Mouse (Mus musculus) MEL (cell line): Measurements from ENCODE around the gene Pnpla2. TPM values are rescaled to one million over a fixed set of nuclear protein-coding genes. Genes with fewer than 3 reads are reported as not detected.

Experiments used
- DNase-seq: peaks from one replicate; pipeline ENCODE4 v3.0.0; 2011; ENCODE audit warnings: low read depth, low spot score
- H3K27ac ChIP-seq: 2 replicates; pipeline ENCODE4 v1.5.1; 2012; ENCODE audit warnings: low read depth, mild to moderate bottlenecking, control low read depth, low read length, moderate library complexity; ENCODE audit not compliant: control insufficient read depth
- H3K27me3 ChIP-seq, 2 experiments: fragments of 150-350 bp in 1 of 2; sonication (generic) in 1 of 2; 2 replicates each; pipeline ENCODE4 v1.6.1; 2012; ENCODE audit warnings: low read length in 2 of 2, mild to moderate bottlenecking in 2 of 2, improper control_type of control experiment in 1 of 2, moderate library complexity in 1 of 2; ENCODE audit not compliant: insufficient read depth in 2 of 2, control insufficient read depth in 1 of 2
- H3K36me3 ChIP-seq, 2 experiments: 2 replicates each; pipeline ENCODE4 v1.6.1; 2012 to 2014; ENCODE audit warnings: low read length in 2 of 2, improper control_type of control experiment in 1 of 2, inconsistent platforms in 1 of 2, mild to moderate bottlenecking in 1 of 2; ENCODE audit not compliant: insufficient read depth in 2 of 2, control insufficient read depth in 1 of 2
- H3K4me1 ChIP-seq, 2 experiments: fragments of 150-350 bp in 1 of 2; sonication (generic) in 1 of 2; 2 replicates each; pipeline ENCODE4 v1.6.1; 2012; ENCODE audit warnings: low read length in 2 of 2, improper control_type of control experiment in 1 of 2, mild to moderate bottlenecking in 1 of 2; ENCODE audit not compliant: insufficient read depth in 2 of 2, control insufficient read depth in 1 of 2
- H3K4me3 ChIP-seq, 2 experiments: fragments of 150-350 bp in 1 of 2; sonication (generic) in 1 of 2; 2 replicates each; pipeline ENCODE4 v1.5.1; 2012; ENCODE audit warnings: low read depth in 2 of 2, low read length in 2 of 2, mild to moderate bottlenecking in 2 of 2, moderate library complexity in 2 of 2, control low read depth in 1 of 2, improper control_type of control experiment in 1 of 2; ENCODE audit not compliant: control insufficient read depth in 1 of 2, insufficient read depth in 1 of 2
- H3K79me2 ChIP-seq: 2 replicates; pipeline ENCODE4 v1.6.1; 2012; ENCODE audit warnings: mild to moderate bottlenecking, low read length, moderate library complexity; ENCODE audit not compliant: control insufficient read depth, poor library complexity, insufficient read depth
- H3K9ac ChIP-seq: 2 replicates; pipeline ENCODE4 v1.6.1; 2012; ENCODE audit warnings: low read depth, mild to moderate bottlenecking, control low read depth, low read length, moderate library complexity; ENCODE audit not compliant: control insufficient read depth, poor library complexity, severe bottlenecking
- H3K9me3 ChIP-seq: fragments of 150-350 bp; sonication (generic); replicated peaks from 2 replicates; pipeline ENCODE4 v1.6.1; 2012; ENCODE audit warnings: mild to moderate bottlenecking, low read length, improper control_type of control experiment, moderate library complexity; ENCODE audit not compliant: insufficient read depth
- CHD1 ChIP-seq: IDR thresholded peaks from 2 replicates; pipeline ENCODE4 v1.6.1; 2012; ENCODE audit warnings: low read depth, mild to moderate bottlenecking, inconsistent platforms, low read length, improper control_type of control experiment
- ELF1 ChIP-seq: IDR thresholded peaks from 2 replicates; pipeline ENCODE4 v1.6.1; 2014; ENCODE audit warnings: low read depth, mild to moderate bottlenecking, inconsistent platforms, low read length, improper control_type of control experiment, moderate library complexity
- GATA1 ChIP-seq: IDR thresholded peaks from 2 replicates; pipeline ENCODE4 v1.6.1; 2011; ENCODE audit warnings: low read depth, low read length, improper control_type of control experiment
- KAT2A ChIP-seq: conservative IDR thresholded peaks from 2 replicates; pipeline ENCODE4 v1.6.1; 2012; ENCODE audit warnings: low read depth, low read length, improper control_type of control experiment, inconsistent platforms
- MAFK ChIP-seq: IDR thresholded peaks from 2 replicates; pipeline ENCODE4 v1.6.1; 2011; ENCODE audit warnings: low read depth, mild to moderate bottlenecking, low read length, improper control_type of control experiment, borderline replicate concordance
- MAX ChIP-seq: IDR thresholded peaks from 2 replicates; pipeline ENCODE4 v1.6.1; 2011; ENCODE audit warnings: low read length, improper control_type of control experiment
- MEF2A ChIP-seq: IDR thresholded peaks from 2 replicates; pipeline ENCODE4 v1.6.1; 2014; ENCODE audit warnings: low read depth, mild to moderate bottlenecking, inconsistent platforms, low read length, improper control_type of control experiment; ENCODE audit not compliant: poor library complexity, insufficient replicate concordance, severe bottlenecking; ENCODE audit errors: extremely low read depth
- MYC ChIP-seq: IDR thresholded peaks from 2 replicates; pipeline ENCODE4 v1.6.1; 2011; ENCODE audit warnings: low read depth, mild to moderate bottlenecking, low read length, improper control_type of control experiment, moderate library complexity
- POLR2A ChIP-seq, 2 experiments: IDR thresholded peaks; 2 replicates each; pipeline ENCODE4 v1.6.1; 2011 to 2012; ENCODE audit warnings: low read length in 2 of 2, mild to moderate bottlenecking in 2 of 2, control low read depth in 1 of 2, improper control_type of control experiment in 1 of 2, low read depth in 1 of 2, moderate library complexity in 1 of 2; ENCODE audit not compliant: control insufficient read depth in 1 of 2, insufficient read depth in 1 of 2, poor library complexity in 1 of 2
- POLR2AphosphoS5 ChIP-seq: IDR thresholded peaks from 2 replicates; pipeline ENCODE4 v1.6.1; 2012; ENCODE audit warnings: low read depth, borderline replicate concordance, mild to moderate bottlenecking, inconsistent platforms, low read length, moderate library complexity, mixed read lengths
- RAD21 ChIP-seq: IDR thresholded peaks from 2 replicates; pipeline ENCODE4 v1.6.1; 2011; ENCODE audit warnings: mild to moderate bottlenecking, low read depth, low read length, improper control_type of control experiment
- SMC3 ChIP-seq: IDR thresholded peaks from 2 replicates; pipeline ENCODE4 v1.6.1; 2011; ENCODE audit warnings: low read depth, low read length, improper control_type of control experiment
- TBP ChIP-seq: IDR thresholded peaks from 2 replicates; pipeline ENCODE4 v1.8.0; 2011; ENCODE audit warnings: low read depth, low read length, improper control_type of control experiment
- TCF12 ChIP-seq: IDR thresholded peaks from 2 replicates; pipeline ENCODE4 v1.6.1; 2014; ENCODE audit warnings: low read depth, mild to moderate bottlenecking, inconsistent platforms, low read length, improper control_type of control experiment, moderate library complexity
- UBTF ChIP-seq: IDR thresholded peaks from 2 replicates; pipeline ENCODE4 v1.6.1; 2012; ENCODE audit warnings: low read depth, mild to moderate bottlenecking, inconsistent platforms, low read length, improper control_type of control experiment, moderate library complexity, borderline replicate concordance; ENCODE audit not compliant: insufficient read depth
- USF1 ChIP-seq: IDR thresholded peaks from 2 replicates; pipeline ENCODE4 v1.6.1; 2014; ENCODE audit warnings: low read depth, mild to moderate bottlenecking, inconsistent platforms, low read length, improper control_type of control experiment, moderate library complexity
- USF2 ChIP-seq, 2 experiments: IDR thresholded peaks; 2 replicates each; pipeline ENCODE4 v1.6.1; 2011 to 2012; ENCODE audit warnings: improper control_type of control experiment in 2 of 2, low read length in 2 of 2, borderline replicate concordance in 1 of 2, inconsistent platforms in 1 of 2, low read depth in 1 of 2, mild to moderate bottlenecking in 1 of 2; ENCODE audit not compliant: insufficient read depth in 1 of 2
- ZC3H11A ChIP-seq: IDR thresholded peaks from 2 replicates; pipeline ENCODE4 v1.6.1; 2012; ENCODE audit warnings: low read depth, mild to moderate bottlenecking, inconsistent platforms, low read length, improper control_type of control experiment
- ZMIZ1 ChIP-seq: IDR thresholded peaks from 2 replicates; pipeline ENCODE4 v1.6.1; 2012; ENCODE audit warnings: low read depth, mild to moderate bottlenecking, inconsistent platforms, low read length, improper control_type of control experiment, moderate library complexity
- ZNF384 ChIP-seq: IDR thresholded peaks from 2 replicates; pipeline ENCODE4 v1.6.1; 2012; ENCODE audit warnings: low read depth, mild to moderate bottlenecking, inconsistent platforms, low read length, improper control_type of control experiment
- polyA plus RNA-seq, 2 experiments: library from polyadenylated mRNA; stranded (reverse) in 1 of 2; unstranded in 1 of 2; fragments of >175 nt in 1 of 2; fragments of >200 nt in 1 of 2; gene quantifications; 2 replicates each; pipeline versions ENCODE4 v1.2.1 to v1.2.4; 2012; ENCODE audit warnings: low replicate concordance in 2 of 2, low read depth in 1 of 2; ENCODE audit not compliant: insufficient read length in 2 of 2, insufficient read depth in 1 of 2, missing spikeins in 1 of 2
- total RNA-seq: library from RNA; depleted of rRNA; stranded (reverse); fragments of 300-350 nt; gene quantifications from 2 replicates; pipeline ENCODE4 v1.2.3, GENCODE M21; 2012

Gene Pnpla2
- total and polyA plus RNA-seq, 3 experiments = 8.3 to 38.6 TPM; not detected in 1

- no peak overlapping the region for H3K27ac ChIP-seq
- peaks cover 0 to 7% of the 10 kb centered on the region in 2 experiments; a peak in 2 of 4 replicates for H3K36me3 ChIP-seq
- H3K9ac ChIP-seq = no peak overlapping the region
- no peak for TF ChIP-seq TBP
- no peak for TF ChIP-seq ZNF384
- TF ChIP-seq KAT2A = no peak
- no peak for TF ChIP-seq CHD1
- TF ChIP-seq MAFK = no peak
- TF ChIP-seq ZMIZ1 = no peak
- no peak for TF ChIP-seq USF1
- no peak for TF ChIP-seq ZC3H11A
- TF ChIP-seq MEF2A = no peak
- TF ChIP-seq ELF1 = no peak
- no peak for TF ChIP-seq POLR2AphosphoS5
- TF ChIP-seq UBTF = no peak
- TF ChIP-seq POLR2A (IDR thresholded peaks at IDR 0.05; ENCODE audit: control insufficient read depth in 1 of 2, insufficient read depth in 1 of 2, low read depth in 1 of 2, low read length in 2 of 2, poor library complexity in 1 of 2) = no peak
- TF ChIP-seq MAX = no peak
- TF ChIP-seq SMC3 = no peak
- TF ChIP-seq GATA1 = no peak
- no peak for TF ChIP-seq TCF12
- TF ChIP-seq USF2 (IDR thresholded peaks at IDR 0.05; ENCODE audit: borderline replicate concordance in 1 of 2, insufficient read depth in 1 of 2, low read depth in 1 of 2, low read length in 2 of 2) = no peak
- no peaks in the 10 kb centered on the region for H3K27me3 ChIP-seq
- peaks cover 14% of the 10 kb centered on the region for H3K79me2 ChIP-seq
- no peak overlapping the region for H3K4me3 ChIP-seq
- no peak for DNase-seq
- peaks cover 0 to 12% of the 10 kb centered on the region in 2 experiments; a peak in 3 of 4 replicates for H3K4me1 ChIP-seq
- no peaks in the 10 kb centered on the region for H3K9me3 ChIP-seq
These were observed 26.8 kb downstream of the Pnpla2 start for GRCm38 (mm10) chr7:141481498-141482401.

- Histone ChIP-seq H3K27me3 (no peaks in the 10 kb centered on the region), H3K36me3 (peaks cover 0 to under 1% of the 10 kb centered on the region in 2 experiments; a peak in 1 of 4 replicates), H3K4me3 (no peak overlapping the region), H3K79me2 (peaks cover 6% of the 10 kb centered on the region), H3K4me1 (peaks cover 0 to 4% of the 10 kb centered on the region in 2 experiments; a peak in 2 of 4 replicates), H3K27ac (no peak overlapping the region), H3K9ac (no peak overlapping the region)
- DNase-seq = no peak
- no peak for TF ChIP-seq ZMIZ1
- TF ChIP-seq CHD1 = no peak
- no peak for TF ChIP-seq RAD21
- no peak for TF ChIP-seq MYC
- TF ChIP-seq, all 39 proteins: peak for 0
- no peaks in the 10 kb centered on the region for H3K9me3 ChIP-seq
These were observed 27.6 kb downstream of the Pnpla2 start for GRCm38 (mm10) chr7:141482531-141483024.
